Mouse (Mus musculus) mouse embryonic stem cell (cell line): Measurements from ENCODE around the gene Fh1.

Experiments used
- in situ Hi-C, 2 experiments: fragments of 300-500 bp; cut with MboI; formaldehyde crosslinking; loops; 1 replicate in 1 of 2; 3 replicates in 1 of 2; pipeline ENCODE4 v1.14.3; 2019 to 2020; ENCODE audit warnings: low sequenced_read_pairs in 2 of 2, low pct_unique_long_range_greater_than_20kb in 1 of 2, mixed read lengths in 1 of 2; ENCODE audit not compliant: unreplicated experiment in 1 of 2

Gene Fh1

DNA sequence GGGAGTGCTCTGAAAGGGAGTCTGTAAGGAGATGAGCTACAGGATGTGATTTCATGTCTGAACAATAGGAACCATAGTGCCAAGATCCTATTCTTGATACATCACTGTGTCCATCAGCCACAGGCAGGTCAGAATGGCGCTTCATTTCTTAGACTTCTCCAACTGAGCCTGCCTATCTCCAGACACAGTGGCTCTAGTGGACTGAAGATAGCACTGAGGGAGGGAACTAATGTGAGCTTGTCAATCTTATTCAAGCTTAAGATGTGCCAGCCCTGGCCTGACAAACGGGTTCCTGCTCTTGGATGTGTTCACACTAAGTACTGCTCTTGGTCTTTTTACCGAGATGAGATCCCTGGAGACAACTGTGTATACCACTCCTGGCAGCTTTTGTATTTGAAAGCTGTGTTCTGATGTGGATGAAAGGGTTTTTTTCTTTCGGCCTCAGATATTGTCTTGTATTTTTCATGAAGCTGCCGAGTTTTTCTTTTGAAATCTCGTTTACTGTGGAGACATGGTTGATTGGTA, 59.8 kb downstream of the Fh1 start:
- in situ Hi-C loops: no loop called here

DNA sequence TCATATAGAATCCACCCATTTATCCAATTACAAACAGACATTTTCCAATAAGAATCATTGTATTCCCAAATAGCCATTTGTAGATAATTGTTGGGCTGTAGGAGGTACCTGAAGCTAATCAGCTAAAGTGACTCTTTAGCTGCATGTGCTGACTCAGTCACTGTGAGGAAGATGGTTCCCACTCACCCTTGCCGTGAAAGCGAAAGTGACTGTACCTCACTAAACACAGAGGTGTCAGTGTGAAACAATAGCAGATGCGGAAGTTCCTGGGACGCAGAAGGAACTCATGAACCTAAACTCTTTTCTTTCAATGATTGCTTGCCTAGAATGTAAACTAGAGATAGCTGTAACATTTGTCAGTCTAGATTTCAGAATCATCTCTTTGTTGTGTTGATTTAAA, 61.1 kb downstream of the Fh1 start:
- in situ Hi-C loops: no loop called here

DNA sequence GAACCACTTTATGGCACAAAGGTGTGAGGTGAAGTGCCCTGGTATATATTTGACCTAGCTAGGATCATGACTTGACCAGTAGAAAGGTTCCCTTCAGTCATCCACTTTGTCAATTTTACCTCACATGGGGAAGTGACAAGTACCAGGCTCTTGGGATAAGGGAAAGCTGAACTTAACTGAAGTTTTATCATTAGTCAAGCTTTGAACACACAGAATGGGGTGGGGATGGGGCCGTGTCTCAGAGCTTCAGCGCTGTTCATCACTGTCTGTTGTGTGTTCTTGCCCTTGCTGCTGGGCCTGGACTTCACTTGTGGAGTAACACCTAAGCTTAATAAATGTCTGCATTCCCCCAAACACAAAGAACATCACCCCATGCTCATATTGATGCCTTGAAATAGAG, 63.1 kb downstream of the Fh1 start:
- in situ Hi-C loops: no loop called here

DNA sequence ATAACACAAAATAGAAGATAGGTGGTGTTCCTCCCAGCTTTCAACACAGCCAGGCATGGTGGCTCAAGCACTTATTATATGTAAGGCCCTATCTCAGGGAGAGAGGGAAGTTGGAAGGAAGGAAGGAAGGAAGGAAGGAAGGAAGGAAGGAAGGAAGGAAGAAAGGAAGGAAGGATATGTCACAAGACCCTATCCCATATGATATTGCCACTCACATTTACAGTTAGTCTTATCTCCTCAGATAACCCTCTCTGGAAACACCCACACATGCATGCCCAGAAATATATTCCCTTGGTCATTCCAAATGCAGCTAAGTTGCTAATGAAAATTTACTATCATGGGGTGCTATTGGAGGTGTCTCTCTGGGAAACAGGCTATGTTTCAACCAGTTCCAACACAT, 63.6 kb downstream of the Fh1 start:
- in situ Hi-C loops: no loop called here

DNA sequence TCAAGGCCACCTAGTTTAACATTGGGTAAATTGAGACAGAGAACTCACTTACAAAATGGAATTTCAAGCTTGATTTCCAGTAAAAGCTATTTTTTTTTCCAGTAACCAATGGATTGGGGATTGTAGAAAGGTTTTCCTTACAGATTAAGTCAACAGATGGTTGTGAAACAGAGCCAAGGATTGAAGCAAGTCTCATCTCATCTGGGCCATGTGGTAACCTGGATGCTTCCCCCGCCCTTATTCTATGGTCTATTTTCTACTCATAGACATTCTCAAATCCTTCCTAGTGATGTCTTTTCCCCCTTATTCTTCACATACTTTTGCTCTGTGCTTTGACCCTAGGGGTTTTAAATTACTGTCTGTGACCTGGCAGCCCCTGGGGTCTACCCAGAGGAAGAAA, 70.8 kb downstream of the Fh1 start:
- in situ Hi-C loops: no loop called here

DNA sequence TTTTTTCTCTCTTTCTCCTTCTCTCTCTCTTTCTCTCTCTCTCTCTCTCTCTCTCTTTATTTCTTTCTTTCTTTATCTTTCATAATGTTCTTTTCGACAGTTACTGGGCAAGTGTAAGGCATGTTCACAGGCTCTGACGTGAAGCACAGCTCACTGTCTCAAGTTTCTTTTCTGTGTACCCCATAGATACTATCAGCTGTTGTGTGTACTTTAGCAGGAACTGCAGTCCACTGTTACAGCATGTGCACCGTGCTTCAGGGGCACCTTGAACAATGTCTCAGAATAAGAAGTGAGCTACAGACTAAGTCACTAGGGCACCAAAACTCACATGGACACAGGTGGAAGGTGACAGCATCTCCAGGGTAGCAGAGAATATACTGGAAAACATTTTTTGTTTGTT, 73.0 kb downstream of the Fh1 start:
- in situ Hi-C loops: no loop called here

DNA sequence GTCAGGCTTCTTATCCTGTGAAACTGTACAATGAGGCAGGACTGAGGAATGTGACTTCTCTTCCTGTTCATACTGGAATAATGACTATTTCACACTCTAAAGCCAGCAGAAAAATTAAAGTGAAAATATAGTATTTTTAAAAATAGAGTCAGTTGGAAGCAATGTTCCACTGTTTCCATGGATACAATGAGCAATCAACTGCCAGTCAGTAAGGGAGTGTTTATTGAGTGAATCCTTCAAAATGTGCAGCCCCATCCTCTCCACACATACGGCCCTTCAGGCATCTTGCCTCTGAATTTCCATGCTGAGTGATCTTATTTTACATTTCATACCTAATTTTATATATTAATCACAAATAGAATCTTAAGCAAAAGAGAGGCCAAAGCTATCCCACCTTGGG, 74.8 kb downstream of the Fh1 start:
- in situ Hi-C loops: no loop called here
